Mouse (Mus musculus): ENCODE measurements around the gene Creb3l4. TPM values are rescaled to one million over a fixed set of nuclear protein-coding genes. Genes with fewer than 3 reads are reported as not detected.

The Creb3l4 gene
- polyA plus RNA-seq, 1 experiment from 2014 or later: 3.7 TPM

DNA sequence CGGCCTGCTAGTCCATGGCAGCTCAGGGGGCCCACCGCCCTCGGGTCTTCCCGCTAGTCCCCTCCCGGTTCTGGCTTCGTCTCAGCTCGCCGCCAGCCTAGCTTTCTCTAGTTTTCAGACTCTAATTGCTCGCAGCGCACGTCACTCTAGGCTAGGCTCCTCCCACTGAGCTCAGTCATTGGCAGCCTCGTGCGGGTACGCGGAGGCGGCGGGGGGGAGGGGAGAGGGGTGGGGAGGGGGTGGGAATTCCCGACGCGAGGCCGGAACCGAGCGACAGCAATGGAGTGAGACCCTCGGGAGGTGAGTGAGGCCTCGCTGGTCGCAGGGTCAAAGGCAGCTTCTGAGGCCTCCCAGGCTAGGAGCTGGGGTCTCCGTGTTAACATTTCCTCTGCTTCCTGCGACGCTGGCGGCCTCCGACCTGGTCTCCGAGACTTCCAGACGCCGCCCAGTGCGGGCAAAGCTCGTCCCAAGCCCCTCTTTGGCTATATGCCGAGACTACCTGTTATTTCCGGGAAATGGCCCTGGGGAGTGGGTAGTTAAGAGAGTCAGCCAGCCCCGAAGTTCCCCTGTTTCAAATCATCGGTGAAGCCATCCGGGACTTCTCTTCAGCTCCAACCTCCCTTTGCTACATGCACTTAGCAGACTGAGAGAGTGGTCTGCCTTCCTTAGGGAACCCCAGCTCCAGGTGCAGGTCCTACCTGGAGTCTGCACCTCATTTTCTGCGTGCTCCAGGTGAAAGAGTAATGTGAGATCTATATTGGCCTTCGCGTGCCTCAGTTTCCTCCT, 4.8 kb upstream of the Creb3l4 start, which contains the start of gene Slc39a1:
TSS of gene Slc39a1 (plus strand) at position 213 of the 786 bp plus-strand sequence.
- H3K27ac ChIP-seq (replicated peaks): peak within 1 kb of the TSS; percentile 84
- peaks cover 5% of the 10 kb centered on the region; the same call in 1 of the 2 replicates for H3K36me3 ChIP-seq
- H3K9me3 ChIP-seq: no peaks in the 10 kb centered on the region
- H3K27me3 ChIP-seq: no peaks in the 10 kb centered on the region
- WGBS: under 1% methylated on average over 44 of the region's 44 CpGs
- peak within 1 kb of the TSS; percentile 84 for H3K4me2 ChIP-seq (replicated peaks)
- peaks cover 23% of the 10 kb centered on the region for H3K4me1 ChIP-seq
- peak within 1 kb of the TSS; percentile 84 for H3K9ac ChIP-seq (replicated peaks)
- peak within 1 kb of the TSS; percentile 88 for H3K4me3 ChIP-seq
- ATAC-seq (replicated peaks): peak; percentile 95

DNA sequence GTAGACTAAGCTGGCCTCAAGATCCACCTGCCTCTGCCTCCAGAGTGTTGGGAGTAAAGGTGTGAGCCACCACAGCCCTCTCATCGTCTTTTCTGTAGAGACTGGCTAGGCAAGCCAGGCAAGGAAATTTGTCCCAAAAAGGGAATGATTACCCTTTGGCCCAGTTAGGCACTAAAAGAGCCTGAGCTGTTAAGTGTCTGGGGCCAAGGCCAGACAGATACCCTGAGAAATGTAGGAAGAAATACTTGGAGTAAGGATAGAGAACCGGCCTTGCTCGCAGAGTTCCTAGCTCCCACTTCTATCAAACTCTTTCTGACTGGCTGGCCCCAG, 4.3 kb upstream of the Creb3l4 start:
- Histone ChIP-seq H3K9ac (replicated peaks) (peak overlapping the region; percentile 42), H3K4me3 (peak overlapping the region; percentile 88), H3K27me3 (no peaks in the 10 kb centered on the region), H3K27ac (replicated peaks) (peak overlapping the region; percentile 84), H3K4me1 (peaks cover 29% of the 10 kb centered on the region), H3K36me3 (peaks cover 5% of the 10 kb centered on the region; the same call in 1 of the 2 replicates), H3K9me3 (no peaks in the 10 kb centered on the region), H3K4me2 (replicated peaks) (peak overlapping the region; percentile 84)
- WGBS: 0% methylated on average over 3 of the region's 3 CpGs
- ATAC-seq (replicated peaks): peak; percentile 26; the same call in 1 of the 2 replicates

DNA sequence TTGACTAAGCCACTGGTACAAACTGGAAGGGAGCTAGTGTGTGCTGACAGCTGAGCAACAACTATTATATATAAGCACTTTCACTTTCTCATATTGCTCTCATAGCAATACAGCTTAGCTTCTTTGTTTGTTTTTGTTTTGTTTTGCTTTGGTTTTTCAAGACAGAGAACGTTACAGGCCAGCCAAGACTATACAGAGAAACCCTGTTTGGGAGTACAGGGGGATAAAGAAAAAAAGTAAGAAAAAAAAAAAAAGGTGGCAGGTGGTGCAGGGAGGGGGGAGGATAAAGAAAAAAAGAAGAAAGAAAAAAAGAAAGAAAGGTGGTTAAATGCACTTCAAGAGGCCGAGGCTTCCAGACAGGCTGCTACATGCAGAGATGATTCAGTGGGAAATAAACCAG, 2.1 kb upstream of the Creb3l4 start:
- H3K4me3 ChIP-seq: no peak overlapping the region
- no peaks in the 10 kb centered on the region for H3K27me3 ChIP-seq
- no peak overlapping the region for H3K27ac ChIP-seq (replicated peaks)
- WGBS: 49% methylated on average over 2 of the region's 2 CpGs
- H3K9ac ChIP-seq (replicated peaks): no peak overlapping the region
- no peak for ATAC-seq (replicated peaks)
- no peaks in the 10 kb centered on the region for H3K36me3 ChIP-seq
- no peak overlapping the region for H3K4me2 ChIP-seq (replicated peaks)
- peaks cover 30% of the 10 kb centered on the region for H3K4me1 ChIP-seq
- H3K9me3 ChIP-seq: no peaks in the 10 kb centered on the region

DNA sequence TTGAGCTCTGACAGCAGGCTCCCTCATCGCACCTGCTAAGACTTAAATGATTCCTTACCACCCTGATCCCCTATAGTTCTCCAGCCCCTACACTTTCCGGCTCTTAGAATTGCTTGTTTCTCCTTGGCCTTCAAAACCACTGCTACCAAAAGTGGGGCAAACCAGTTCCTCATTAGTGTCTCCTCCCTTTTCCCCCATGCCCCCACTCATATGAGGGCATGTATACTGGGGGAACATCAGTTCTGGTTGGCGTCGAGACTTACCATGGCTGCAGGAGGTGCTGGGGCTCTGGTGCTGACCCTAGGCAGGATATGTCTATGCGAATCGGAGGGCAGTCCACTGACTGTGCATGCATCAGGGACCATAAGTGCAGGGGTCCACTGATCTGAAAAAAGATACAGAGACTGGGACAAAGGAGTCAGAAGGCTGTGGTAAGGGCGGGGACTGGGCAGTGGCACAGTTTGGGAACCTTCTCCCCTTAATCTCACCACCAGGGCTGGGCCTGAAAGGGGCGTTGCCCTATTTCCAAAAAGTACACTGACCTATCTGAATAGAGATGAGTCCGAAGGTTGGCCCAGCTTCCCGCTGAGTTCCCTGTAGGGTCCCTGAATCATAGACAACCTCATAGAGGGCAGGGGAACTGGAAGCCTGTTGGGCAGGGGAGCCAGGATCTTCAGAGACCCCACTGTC, 1.5 kb downstream of the Creb3l4 start:
- Histone ChIP-seq H3K4me1 (peaks cover 13% of the 10 kb centered on the region), H3K27me3 (no peaks in the 10 kb centered on the region), H3K4me3 (no peak overlapping the region), H3K9me3 (no peaks in the 10 kb centered on the region), H3K4me2 (replicated peaks) (no peak overlapping the region), H3K9ac (replicated peaks) (no peak overlapping the region), H3K36me3 (no peaks in the 10 kb centered on the region), H3K27ac (replicated peaks) (no peak overlapping the region)
- ATAC-seq (replicated peaks): no peak
- WGBS: 87% methylated on average over 10 of the region's 10 CpGs

DNA sequence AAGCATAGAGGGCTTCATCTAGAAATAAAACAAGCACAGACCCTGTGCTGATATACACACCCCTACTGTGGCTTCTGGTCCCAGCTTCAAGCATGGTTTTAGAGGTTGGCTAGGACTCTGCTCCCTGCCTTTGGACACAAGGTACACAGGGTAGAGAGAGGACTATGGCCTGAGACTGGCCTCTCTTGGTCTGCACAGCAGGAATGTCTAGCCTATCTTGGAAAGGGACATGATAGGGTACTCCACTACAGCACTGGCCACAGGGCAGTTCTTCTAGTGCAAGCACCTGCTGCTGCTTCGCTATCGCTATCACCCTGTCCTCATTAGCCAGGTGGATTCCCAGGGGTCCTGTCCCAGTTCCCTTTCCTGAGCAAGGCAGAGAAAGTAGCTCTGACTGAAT, 2.1 kb downstream of the Creb3l4 start:
- Histone ChIP-seq H3K27ac (replicated peaks) (no peak overlapping the region), H3K9ac (replicated peaks) (no peak overlapping the region), H3K27me3 (no peaks in the 10 kb centered on the region), H3K9me3 (no peaks in the 10 kb centered on the region), H3K4me1 (peaks cover 13% of the 10 kb centered on the region), H3K4me3 (no peak overlapping the region), H3K36me3 (peaks cover 3% of the 10 kb centered on the region; the same call in 1 of the 2 replicates), H3K4me2 (replicated peaks) (no peak overlapping the region)
- 93% methylated on average over 2 of the region's 2 CpGs for WGBS
- ATAC-seq (replicated peaks): no peak

DNA sequence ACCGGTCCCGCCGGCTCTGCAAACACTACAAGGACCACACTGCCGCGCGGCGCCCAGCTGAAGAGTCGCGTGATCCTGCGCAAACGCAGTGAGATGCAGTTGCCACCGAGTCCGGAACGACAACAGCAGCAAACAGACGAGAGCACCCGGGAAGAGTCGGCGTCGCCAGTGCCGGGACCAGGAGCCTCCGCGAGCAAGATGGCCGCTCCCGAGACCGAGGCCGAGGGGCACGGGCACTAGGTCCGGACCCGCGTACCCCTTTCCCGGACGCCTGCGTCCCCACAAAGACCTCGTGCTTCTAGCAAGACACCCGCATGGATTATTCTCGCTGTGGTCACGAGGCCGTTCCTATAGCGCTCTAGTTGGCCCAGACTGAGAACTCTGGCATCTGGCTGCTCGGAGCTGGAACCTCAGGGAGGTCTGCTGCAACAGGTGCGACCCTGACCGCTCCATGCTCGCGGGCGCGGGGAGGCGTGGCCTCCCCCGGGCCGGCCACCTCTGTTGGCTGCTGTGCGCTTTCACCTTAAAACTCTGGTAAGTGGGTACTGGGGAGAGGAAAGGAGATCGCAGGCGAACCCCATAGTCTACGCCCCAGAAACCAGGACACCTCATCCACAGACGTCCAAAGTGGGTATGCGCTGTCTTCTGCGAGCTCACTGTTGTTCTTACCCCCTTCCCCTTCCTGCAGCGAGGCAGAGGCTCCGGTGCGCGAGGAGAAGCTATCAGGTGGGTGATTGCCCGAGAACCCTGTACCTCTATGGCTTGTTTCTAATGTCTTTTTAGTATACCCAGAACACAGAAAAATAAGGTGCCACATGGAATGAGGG, 11.6 kb downstream of the Creb3l4 start, which contains the start of gene Jtb:
TSS of gene Jtb (plus strand) at position 91 of the 827 bp plus-strand sequence.
- WGBS: under 1% methylated on average over 61 of the region's 61 CpGs

DNA sequence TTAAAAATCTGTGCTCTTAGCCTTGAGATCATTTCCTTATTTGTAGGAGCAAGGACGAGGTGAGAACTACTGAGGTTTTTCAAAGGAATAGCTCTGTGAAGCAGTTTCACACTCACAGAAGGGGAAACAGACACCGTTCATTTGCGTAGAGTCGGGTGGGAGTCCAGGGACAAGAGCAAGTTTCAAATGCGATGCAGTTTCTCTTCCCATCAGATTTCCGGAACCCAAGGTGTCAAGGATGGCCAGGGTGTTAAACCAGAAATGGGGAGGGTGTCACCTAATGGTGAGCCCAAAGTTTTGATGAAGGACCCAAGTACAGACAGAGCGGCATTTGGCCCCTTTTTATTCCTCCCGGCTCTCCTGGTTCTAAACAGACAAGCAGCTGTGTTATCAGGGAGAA, 12.2 kb downstream of the Creb3l4 start:
- Histone ChIP-seq H3K4me1 (peaks cover 13% of the 10 kb centered on the region), H3K27ac (replicated peaks) (peak overlapping the region; percentile 88), H3K9ac (replicated peaks) (peak overlapping the region; percentile 70), H3K36me3 (peaks cover 24% of the 10 kb centered on the region), H3K4me2 (replicated peaks) (peak overlapping the region; percentile 62), H3K9me3 (no peaks in the 10 kb centered on the region), H3K27me3 (no peaks in the 10 kb centered on the region), H3K4me3 (peak overlapping the region; percentile 72)
- peak; percentile 23; the same call in 1 of the 2 replicates for ATAC-seq (replicated peaks)
- 18% methylated on average over 8 of the region's 8 CpGs for whole genome bisulfite sequencing

More for the DNA sequence above, 11.6 kb downstream of the Creb3l4 start, which contains the start of gene Jtb:
- H3K4me3 ChIP-seq: peak within 1 kb of the TSS; percentile 72
- H3K4me2 ChIP-seq (replicated peaks): peak within 1 kb of the TSS; percentile 62
- peaks cover 29% of the 10 kb centered on the region for H3K36me3 ChIP-seq
- H3K4me1 ChIP-seq: peaks cover 13% of the 10 kb centered on the region
- no peaks in the 10 kb centered on the region for H3K9me3 ChIP-seq
- H3K9ac ChIP-seq (replicated peaks): peak within 1 kb of the TSS; percentile 70
- H3K27me3 ChIP-seq: no peaks in the 10 kb centered on the region
- ATAC-seq (replicated peaks): peak; percentile 98
- peak within 1 kb of the TSS; percentile 88 for H3K27ac ChIP-seq (replicated peaks)

DNA sequence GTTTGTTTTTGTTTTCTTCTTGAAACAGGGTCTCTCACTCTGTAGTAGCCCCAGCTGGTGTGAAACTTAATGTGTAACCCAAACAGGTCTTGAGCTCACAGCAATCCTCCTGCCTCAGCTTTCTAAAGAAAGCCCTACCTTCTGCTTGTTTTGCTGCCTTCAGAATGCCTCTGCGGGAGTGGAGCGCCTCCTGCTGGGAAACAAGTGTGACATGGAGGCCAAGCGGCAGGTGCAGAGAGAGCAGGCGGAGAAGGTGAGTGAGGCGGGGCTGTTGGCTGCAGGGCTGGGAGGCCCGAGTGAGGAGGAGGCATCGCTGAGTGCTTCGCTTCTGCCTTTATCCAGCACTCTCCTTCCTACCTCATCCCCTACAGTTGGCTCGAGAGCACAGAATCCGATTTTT, 19.0 kb downstream of the Creb3l4 start:
- no peak for ATAC-seq (replicated peaks)
- Histone ChIP-seq H3K9ac (replicated peaks) (no peak overlapping the region), H3K4me1 (peaks cover 16% of the 10 kb centered on the region), H3K36me3 (no peaks in the 10 kb centered on the region), H3K27me3 (no peaks in the 10 kb centered on the region), H3K4me3 (no peak overlapping the region), H3K27ac (replicated peaks) (no peak overlapping the region), H3K9me3 (no peaks in the 10 kb centered on the region), H3K4me2 (replicated peaks) (no peak overlapping the region)
- WGBS: 86% methylated on average over 10 of the region's 10 CpGs

DNA sequence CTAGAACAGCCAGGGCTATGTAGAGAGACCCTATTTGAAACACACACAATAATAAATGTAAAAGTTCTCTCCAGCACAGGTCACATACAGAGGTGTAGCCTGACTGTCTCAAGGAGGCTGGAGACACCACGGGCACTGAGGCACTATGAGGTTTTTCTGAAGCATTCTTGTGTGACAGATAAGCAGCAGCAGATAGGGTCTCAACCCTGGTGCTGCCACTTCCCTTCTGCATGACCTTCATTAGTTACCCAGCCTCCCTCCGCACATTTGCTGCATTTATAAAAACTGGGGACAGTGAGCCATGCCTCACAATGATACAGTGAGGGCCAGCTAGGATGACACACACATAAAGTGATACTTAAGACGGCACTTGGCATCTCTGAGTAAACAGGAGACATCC, 20.4 kb downstream of the Creb3l4 start:
- ATAC-seq (replicated peaks): no peak
- no peak overlapping the region for H3K4me2 ChIP-seq (replicated peaks)
- no peak overlapping the region for H3K9ac ChIP-seq (replicated peaks)
- H3K36me3 ChIP-seq: no peaks in the 10 kb centered on the region
- peaks cover 16% of the 10 kb centered on the region for H3K4me1 ChIP-seq
- no peaks in the 10 kb centered on the region for H3K27me3 ChIP-seq
- no peaks in the 10 kb centered on the region for H3K9me3 ChIP-seq
- 93% methylated on average over 3 of the region's 3 CpGs for WGBS
- no peak overlapping the region for H3K4me3 ChIP-seq
- H3K27ac ChIP-seq (replicated peaks): no peak overlapping the region

DNA sequence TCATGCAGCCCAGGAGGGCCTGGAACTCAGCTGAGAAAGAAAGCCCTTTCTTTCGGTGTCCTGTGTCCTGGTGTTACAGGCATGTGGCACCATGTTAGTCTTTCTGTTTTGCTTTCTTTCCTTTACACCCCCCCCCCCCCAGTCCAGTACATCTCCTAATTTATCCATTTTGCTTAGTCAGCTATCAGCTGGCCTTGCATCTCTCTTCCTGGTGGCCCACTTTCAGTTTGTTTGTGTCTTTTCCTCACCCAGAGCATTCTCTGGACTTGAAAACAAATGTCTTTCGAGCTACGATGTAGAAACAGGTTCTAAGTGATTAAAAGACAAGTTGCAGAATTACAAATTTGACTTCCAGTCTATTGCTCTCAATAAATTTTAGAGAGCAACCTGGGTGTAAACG, 20.9 kb downstream of the Creb3l4 start:
- H3K9me3 ChIP-seq: no peaks in the 10 kb centered on the region
- ATAC-seq (replicated peaks): no peak
- no peak overlapping the region for H3K9ac ChIP-seq (replicated peaks)
- no peaks in the 10 kb centered on the region for H3K36me3 ChIP-seq
- H3K27me3 ChIP-seq: no peaks in the 10 kb centered on the region
- H3K27ac ChIP-seq (replicated peaks): no peak overlapping the region
- H3K4me2 ChIP-seq (replicated peaks): no peak overlapping the region
- 88% methylated on average over 4 of the region's 4 CpGs for WGBS
- H3K4me3 ChIP-seq: no peak overlapping the region
- peaks cover 16% of the 10 kb centered on the region for H3K4me1 ChIP-seq

DNA sequence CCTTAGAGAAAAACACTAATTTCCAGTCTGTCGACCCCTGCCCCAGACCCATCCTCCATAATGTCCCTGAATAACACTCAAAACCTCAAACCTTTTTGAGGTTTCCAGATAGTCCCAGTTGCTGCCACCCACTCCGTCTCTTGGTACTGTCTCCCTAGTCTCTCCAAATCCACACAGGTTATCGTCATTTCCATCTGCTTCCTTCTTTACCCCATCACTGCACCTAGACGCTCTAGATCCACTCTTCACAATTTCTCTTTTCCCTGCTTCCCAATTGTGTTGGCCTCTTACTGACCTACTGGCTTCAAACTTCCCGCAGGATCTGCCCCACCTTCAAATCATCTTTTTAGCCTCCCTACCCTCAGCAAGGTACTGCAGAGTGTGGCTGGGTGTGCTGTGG, 22.2 kb downstream of the Creb3l4 start:
- Histone ChIP-seq H3K9me3 (no peaks in the 10 kb centered on the region), H3K4me3 (peak overlapping the region; percentile 41), H3K27ac (replicated peaks) (no peak overlapping the region), H3K4me2 (replicated peaks) (peak overlapping the region; percentile 78), H3K4me1 (peaks cover 16% of the 10 kb centered on the region), H3K27me3 (no peaks in the 10 kb centered on the region), H3K36me3 (no peaks in the 10 kb centered on the region), H3K9ac (replicated peaks) (no peak overlapping the region)
- ATAC-seq (replicated peaks): no peak
- WGBS: 20% methylated on average over 5 of the region's 5 CpGs

Data from forebrain, embryonic 15.5 days (tissue).